Mouse (Mus musculus) liver, adult 2 months (tissue): ENCODE measurements at regions not wholly inside any gene's neighbourhood (a gene's known extent, or its start where the extent isn't known, plus 50 kb on each side); places are given as distances from the start of the nearest gene placed in this dataset.

ENCODE experiments used
- CTCF ChIP-seq: fragments of 200-500 bp; IDR thresholded peaks from 2 replicates; pipeline ENCODE4 v1.5.1; 2011; ENCODE audit warnings: low read depth, low read length, control low read depth
- POLR2A ChIP-seq: fragments of 200-500 bp; IDR thresholded peaks from 2 replicates; pipeline ENCODE4 v1.6.1; 2011; ENCODE audit warnings: low read length, control low read depth; ENCODE audit not compliant: insufficient read depth; ENCODE audit errors: extremely low read depth

GRCm38 (mm10) chr8:8842326-8842725 is 152.0 kb upstream of the Arglu1 start:
- TF ChIP-seq CTCF: no peak
- TF ChIP-seq POLR2A: no peak
